Mouse (Mus musculus) embryonic facial prominence, embryonic 14.5 days (tissue): ENCODE measurements around the gene Thrb. TPM values are rescaled to one million over a fixed set of nuclear protein-coding genes. Genes with fewer than 3 reads are reported as not detected.

Experiments
- ATAC-seq: fragments of 200-750 bp; cut with Nextera tagmentation; 2 replicates; pipeline ENCODE4 v1.8.0; 2017; ENCODE audit warnings: low read depth, moderate number of reproducible peaks, moderate TSS enrichment
- DNase-seq: peaks from one replicate; pipeline ENCODE4 v3.0.0-alpha.2; 2015; ENCODE audit warnings: low spot score
- H3K27ac ChIP-seq: fragments of 300-500 bp; sonication (generic); replicated peaks from 2 replicates; pipeline ENCODE4 v1.5.1; 2014; ENCODE audit warnings: low read depth, mild to moderate bottlenecking, low read length, moderate library complexity
- H3K27me3 ChIP-seq: fragments of 300-500 bp; sonication (generic); replicated peaks from 2 replicates; pipeline ENCODE4 v1.6.1; 2014; ENCODE audit warnings: low read length; ENCODE audit not compliant: control insufficient read depth, insufficient read depth
- H3K36me3 ChIP-seq: fragments of 300-500 bp; sonication (generic); 2 replicates; pipeline ENCODE4 v1.6.1; 2014; ENCODE audit warnings: low read length, mixed read lengths; ENCODE audit not compliant: control insufficient read depth, insufficient read depth
- H3K4me1 ChIP-seq: fragments of 300-500 bp; sonication (generic); 2 replicates; pipeline ENCODE4 v1.6.1; 2014; ENCODE audit warnings: antibody characterized with exemption, low read length; ENCODE audit not compliant: control insufficient read depth, insufficient read depth
- H3K4me2 ChIP-seq: fragments of 300-500 bp; sonication (generic); 2 replicates; pipeline ENCODE4 v1.6.1; 2014; ENCODE audit warnings: low read depth, mild to moderate bottlenecking, low read length, moderate library complexity, mixed read lengths
- H3K4me3 ChIP-seq: fragments of 300-500 bp; sonication (generic); 2 replicates; pipeline ENCODE4 v1.5.1; 2014; ENCODE audit warnings: low read depth, mild to moderate bottlenecking, low read length
- H3K9ac ChIP-seq: fragments of 300-500 bp; sonication (generic); 2 replicates; pipeline ENCODE4 v1.6.1; 2014; ENCODE audit warnings: low read depth, mild to moderate bottlenecking, low read length, moderate library complexity, mixed read lengths
- H3K9me3 ChIP-seq: fragments of 300-500 bp; sonication (generic); 2 replicates; pipeline ENCODE4 v1.6.1; 2016; ENCODE audit warnings: low read length; ENCODE audit not compliant: control insufficient read depth
- WGBS: fragments of 180-500 bp; shearing (Covaris S2); extraction: QIAGEN DNeasy Blood & Tissue Kit; methylation state at CpG from one replicate; pipeline ENCODE4 v1.1.7; 2014; 5-methylcytosine and 5-hydroxymethylcytosine counted together
- polyA plus RNA-seq: library from polyadenylated mRNA; unstranded; fragments of >200 nt; fragmentation: Nextera tagmentation; extraction: Ambion mirVana; gene quantifications from 2 replicates; pipeline ENCODE4 v1.2.1, GENCODE M21; 2014

Gene Thrb
- polyA plus RNA-seq, 1 experiment from 2014 or later = 3.3 TPM

GRCm38 (mm10) chr14:17660329-17661099 is 453 bp downstream of the Thrb start:
- peaks cover 20% of the 10 kb centered on the region for H3K27me3 ChIP-seq
- peak overlapping the region; percentile 64 for H3K9ac ChIP-seq
- H3K4me3 ChIP-seq = peak overlapping the region; percentile 65
- WGBS = under 1% methylated on average over 32 of the region's 82 CpGs
- ATAC-seq = peak; percentile 93
- no peaks in the 10 kb centered on the region for H3K36me3 ChIP-seq
- H3K9me3 ChIP-seq = no peaks in the 10 kb centered on the region
- DNase-seq = peak; percentile 75
- peaks cover 8% of the 10 kb centered on the region; the same call in 1 of the 2 replicates for H3K4me1 ChIP-seq
- H3K4me2 ChIP-seq = peak overlapping the region; percentile 98
- no peak overlapping the region for H3K27ac ChIP-seq

- Histone ChIP-seq H3K27me3 (peaks cover 20% of the 10 kb centered on the region), H3K4me2 (peak overlapping the region; percentile 98), H3K9ac (peak overlapping the region; percentile 64), H3K27ac (no peak overlapping the region), H3K4me1 (peaks cover 8% of the 10 kb centered on the region; the same call in 1 of the 2 replicates), H3K4me3 (peak overlapping the region; percentile 65), H3K9me3 (no peaks in the 10 kb centered on the region), H3K36me3 (no peaks in the 10 kb centered on the region)
- peak; percentile 14 for DNase-seq
- WGBS = 2% methylated on average over 14 of the region's 16 CpGs
- ATAC-seq = no peak; the same call in 1 of the 2 replicates
Measured at GRCm38 (mm10) chr14:17661100-17661521, 1.1 kb downstream of the Thrb start.

- DNase-seq = no peak
- Histone ChIP-seq H3K4me1 (peaks cover 8% of the 10 kb centered on the region; the same call in 1 of the 2 replicates), H3K9me3 (no peaks in the 10 kb centered on the region), H3K4me3 (0 out of 2 replicates have a peak overlapping the region, but pooled peaks have one; percentile 65), H3K4me2 (peak overlapping the region; percentile 98; the same call in 1 of the 2 replicates), H3K36me3 (no peaks in the 10 kb centered on the region), H3K27ac (no peak overlapping the region), H3K9ac (no peak overlapping the region), H3K27me3 (peaks cover 20% of the 10 kb centered on the region)
- WGBS = 36% methylated on average over 5 of the region's 5 CpGs
- ATAC-seq = no peak
Measured at GRCm38 (mm10) chr14:17662087-17662486, 2.0 kb downstream of the Thrb start.

- H3K4me3 ChIP-seq = no peak overlapping the region
- no peak overlapping the region for H3K4me2 ChIP-seq
- no peaks in the 10 kb centered on the region for H3K4me1 ChIP-seq
- H3K36me3 ChIP-seq = no peaks in the 10 kb centered on the region
- H3K27me3 ChIP-seq = no peaks in the 10 kb centered on the region
- ATAC-seq = no peak
- no peak for DNase-seq
- WGBS = 65% methylated on average over 1 of the region's 1 CpGs
- H3K9ac ChIP-seq = no peak overlapping the region
- no peaks in the 10 kb centered on the region for H3K9me3 ChIP-seq
- no peak overlapping the region for H3K27ac ChIP-seq
Measured at GRCm38 (mm10) chr14:17674335-17674734, 14.3 kb downstream of the Thrb start.

DNA sequence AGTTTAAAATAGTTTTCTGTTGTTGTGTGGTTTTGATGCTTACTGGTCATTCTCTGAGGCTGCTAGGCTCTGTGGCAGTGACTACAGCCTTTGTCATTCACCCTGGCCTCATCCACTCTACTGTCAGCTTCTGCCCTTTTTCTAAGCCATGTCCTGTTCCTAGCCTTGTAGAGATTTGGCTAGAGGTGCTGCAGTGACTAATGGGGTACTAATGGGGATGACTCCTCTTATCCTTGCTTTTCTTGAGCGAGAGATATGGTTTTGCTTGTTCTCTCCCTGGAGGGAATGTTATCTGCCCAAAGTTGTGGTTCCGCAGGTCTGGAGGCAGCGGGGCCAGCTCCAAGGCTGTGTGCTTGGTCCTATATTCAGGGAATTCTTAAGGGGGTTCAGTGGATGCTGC is 15.2 kb downstream of the Thrb start:
- no peaks in the 10 kb centered on the region for H3K4me1 ChIP-seq
- DNase-seq (no peak), ATAC-seq (no peak)
- H3K9me3 ChIP-seq = no peaks in the 10 kb centered on the region
- WGBS = 86% methylated on average over 3 of the region's 3 CpGs
- H3K4me3 ChIP-seq = no peak overlapping the region
- no peak overlapping the region for H3K27ac ChIP-seq
- no peak overlapping the region for H3K4me2 ChIP-seq
- no peaks in the 10 kb centered on the region for H3K27me3 ChIP-seq
- no peaks in the 10 kb centered on the region for H3K36me3 ChIP-seq
- H3K9ac ChIP-seq = no peak overlapping the region

DNA sequence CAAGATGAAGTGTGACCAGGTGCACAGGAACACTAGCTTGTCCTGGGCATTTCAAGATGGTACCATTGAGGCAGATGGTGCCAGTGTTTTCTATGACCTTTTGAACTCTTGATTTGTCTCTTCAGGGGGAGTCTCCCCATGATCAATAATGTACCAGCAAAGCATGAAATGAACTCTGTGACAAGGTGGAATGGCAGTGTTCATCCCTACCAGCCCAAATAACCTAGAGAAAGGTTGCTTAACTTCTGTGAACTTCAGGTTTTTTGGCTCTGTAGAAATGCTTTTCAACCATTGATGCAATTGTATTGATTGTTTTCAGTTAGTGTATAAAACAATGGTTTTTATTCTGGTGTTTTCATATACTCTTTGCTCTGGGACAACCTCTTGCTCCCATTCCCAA is 21.4 kb downstream of the Thrb start:
- Histone ChIP-seq H3K4me1 (no peaks in the 10 kb centered on the region), H3K27ac (no peak overlapping the region), H3K4me2 (no peak overlapping the region), H3K27me3 (no peaks in the 10 kb centered on the region), H3K9me3 (no peaks in the 10 kb centered on the region), H3K4me3 (no peak overlapping the region), H3K36me3 (no peaks in the 10 kb centered on the region), H3K9ac (no peak overlapping the region)
- ATAC-seq (no peak), DNase-seq (no peak)

- H3K4me2 ChIP-seq = no peak overlapping the region
- no peaks in the 10 kb centered on the region for H3K27me3 ChIP-seq
- H3K4me1 ChIP-seq = no peaks in the 10 kb centered on the region
- H3K4me3 ChIP-seq = no peak overlapping the region
- no peaks in the 10 kb centered on the region for H3K36me3 ChIP-seq
- 56% methylated on average over 1 of the region's 1 CpGs for WGBS
- no peak for DNase-seq
- no peaks in the 10 kb centered on the region for H3K9me3 ChIP-seq
- no peak overlapping the region for H3K9ac ChIP-seq
- no peak overlapping the region for H3K27ac ChIP-seq
- ATAC-seq = no peak
Measured at GRCm38 (mm10) chr14:17684881-17685280, 24.8 kb downstream of the Thrb start.

DNA sequence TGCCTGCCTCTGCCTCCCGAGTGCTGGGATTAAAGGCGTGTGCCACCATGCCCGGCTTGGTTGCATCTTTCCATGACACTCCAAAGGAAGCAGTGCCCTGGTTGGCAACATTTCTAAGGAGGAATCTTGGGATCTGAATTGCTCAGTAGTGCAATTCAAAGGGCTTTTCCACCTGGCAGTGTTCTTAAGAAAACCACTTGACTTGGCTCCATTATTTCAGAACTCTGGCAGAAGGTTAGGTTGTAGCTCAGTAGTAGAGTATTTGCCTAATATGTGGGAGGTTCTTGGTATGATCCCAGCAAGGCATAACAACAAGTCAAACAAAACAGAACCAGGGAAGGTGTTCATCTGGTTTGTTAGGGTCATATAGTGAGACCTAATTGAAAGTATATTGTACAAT is 25.4 kb downstream of the Thrb start:
- ATAC-seq (no peak), DNase-seq (no peak)
- WGBS = 95% methylated on average over 3 of the region's 3 CpGs
- Histone ChIP-seq H3K4me3 (no peak overlapping the region), H3K27me3 (no peaks in the 10 kb centered on the region), H3K4me1 (no peaks in the 10 kb centered on the region), H3K9me3 (no peaks in the 10 kb centered on the region), H3K4me2 (no peak overlapping the region), H3K36me3 (no peaks in the 10 kb centered on the region), H3K27ac (no peak overlapping the region), H3K9ac (no peak overlapping the region)

GRCm38 (mm10) chr14:17686939-17687338 is 26.9 kb downstream of the Thrb start:
- H3K4me3 ChIP-seq = no peak overlapping the region
- WGBS = 79% methylated on average over 3 of the region's 3 CpGs
- no peaks in the 10 kb centered on the region for H3K4me1 ChIP-seq
- no peak overlapping the region for H3K4me2 ChIP-seq
- no peaks in the 10 kb centered on the region for H3K9me3 ChIP-seq
- DNase-seq (no peak), ATAC-seq (no peak)
- H3K27ac ChIP-seq = no peak overlapping the region
- no peaks in the 10 kb centered on the region for H3K27me3 ChIP-seq
- H3K36me3 ChIP-seq = no peaks in the 10 kb centered on the region
- no peak overlapping the region for H3K9ac ChIP-seq
